Mouse (Mus musculus) right cerebral cortex, postnatal 36 days (tissue): ENCODE data around the gene Sec24d.

Experiments used
- DNase-seq, 2 experiments: peaks; one replicate each; pipeline ENCODE4 v3.0.0; 2022; ENCODE audit warnings: low spot score in 2 of 2, mixed read lengths in 1 of 2

The Sec24d gene

GRCm38 (mm10) chr3:123266753-123267651 is at the start of gene Sec24d:
Sec24d (plus strand) TSS chr3:123267455.
- DNase-seq = peak; percentile 65 to 69

- no peak for DNase-seq
These were observed 48.6 kb upstream of the Sec24d start for GRCm38 (mm10) chr3:123218646-123219045.

- no peak for DNase-seq
These were observed 40.0 kb upstream of the Sec24d start for GRCm38 (mm10) chr3:123227276-123227675.

- no peak for DNase-seq
These were observed 35.6 kb upstream of the Sec24d start for GRCm38 (mm10) chr3:123231639-123232038.

- peak; percentile 12 to 18 for DNase-seq
These were observed 32.9 kb upstream of the Sec24d start for GRCm38 (mm10) chr3:123234191-123234836.

GRCm38 (mm10) chr3:123235495-123235894 is 31.8 kb upstream of the Sec24d start:
- no peak for DNase-seq

GRCm38 (mm10) chr3:123235921-123236320 is 31.3 kb upstream of the Sec24d start, which contains the start of gene Synpo2:
Synpo2 (minus strand) TSS chr3:123236149.
- peak; percentile 8 to 20 for DNase-seq

- DNase-seq = no peak
These were observed 30.2 kb upstream of the Sec24d start for GRCm38 (mm10) chr3:123237039-123237438.

GRCm38 (mm10) chr3:123237446-123237845 is 29.8 kb upstream of the Sec24d start:
- no peak for DNase-seq

GRCm38 (mm10) chr3:123244376-123244775 is 22.9 kb upstream of the Sec24d start:
- no peak for DNase-seq

- no peak for DNase-seq
These were observed 21.6 kb upstream of the Sec24d start for GRCm38 (mm10) chr3:123245646-123246045.

- no peak for DNase-seq
These were observed 10.8 kb upstream of the Sec24d start for GRCm38 (mm10) chr3:123256181-123257101.

GRCm38 (mm10) chr3:123258709-123259108 is 8.5 kb upstream of the Sec24d start:
- DNase-seq = no peak

- no peak for DNase-seq
These were observed 2.5 kb upstream of the Sec24d start for GRCm38 (mm10) chr3:123264706-123265105.

- DNase-seq = peak; percentile 12 to 29
These were observed 516 bp downstream of the Sec24d start for GRCm38 (mm10) chr3:123267741-123268201.

- no peak for DNase-seq
These were observed 15.8 kb downstream of the Sec24d start for GRCm38 (mm10) chr3:123282866-123283615.

GRCm38 (mm10) chr3:123284284-123284683 is 17.0 kb downstream of the Sec24d start:
- no peak for DNase-seq

GRCm38 (mm10) chr3:123285649-123286048 is 18.4 kb downstream of the Sec24d start:
- no peak for DNase-seq

GRCm38 (mm10) chr3:123288856-123289570 is 21.8 kb downstream of the Sec24d start:
- DNase-seq = no peak

GRCm38 (mm10) chr3:123291670-123292069 is 24.4 kb downstream of the Sec24d start:
- DNase-seq = no peak
